Mouse (Mus musculus) liver, embryonic 14.5 days (tissue): ENCODE measurements around the gene Ap1s1. TPM values are rescaled to one million over a fixed set of nuclear protein-coding genes. Genes with fewer than 3 reads are reported as not detected.

Experiments used
- ATAC-seq: fragments of 200-750 bp; cut with Nextera tagmentation; 2 replicates; pipeline ENCODE4 v1.8.0; 2017; ENCODE audit warnings: moderate number of reproducible peaks, mild to moderate bottlenecking, moderate library complexity; ENCODE audit not compliant: insufficient read depth
- DNase-seq, 3 experiments: peaks; one replicate each; pipeline ENCODE4 v3.0.0-alpha.2; 2012 to 2013; ENCODE audit warnings: low read depth in 3 of 3, low spot score in 3 of 3
- H3K27ac ChIP-seq: fragments of 300-500 bp; sonication (generic); 2 replicates; pipeline ENCODE4 v1.5.1; 2014; ENCODE audit warnings: moderate library complexity, mild to moderate bottlenecking, control low read depth, inconsistent platforms
- H3K27me3 ChIP-seq: fragments of 300-500 bp; sonication (generic); 2 replicates; pipeline ENCODE4 v1.6.1; 2014; ENCODE audit warnings: mild to moderate bottlenecking, low read length, moderate library complexity; ENCODE audit not compliant: control insufficient read depth, insufficient read depth
- H3K36me3 ChIP-seq: fragments of 300-500 bp; sonication (generic); replicated peaks from 2 replicates; pipeline ENCODE4 v1.6.1; 2014; ENCODE audit warnings: low read depth; ENCODE audit not compliant: control insufficient read depth, insufficient read depth
- H3K4me1 ChIP-seq, 2 experiments: fragments of 200-500 bp in 1 of 2; fragments of 300-500 bp in 1 of 2; sonication (generic) in 1 of 2; replicated peaks; 2 replicates each; pipeline ENCODE4 v1.6.1; 2012 to 2014; ENCODE audit warnings: antibody characterized with exemption in 1 of 2, inconsistent platforms in 1 of 2, low read length in 1 of 2; ENCODE audit not compliant: control insufficient read depth in 2 of 2, insufficient read depth in 2 of 2
- H3K4me2 ChIP-seq: fragments of 300-500 bp; sonication (generic); 2 replicates; pipeline ENCODE4 v1.6.1; 2014; ENCODE audit warnings: low read depth, mild to moderate bottlenecking, control low read depth, moderate library complexity
- H3K4me3 ChIP-seq, 2 experiments: fragments of 200-500 bp in 1 of 2; fragments of 300-500 bp in 1 of 2; sonication (generic) in 1 of 2; 2 replicates each; pipeline ENCODE4 v1.5.1; 2012 to 2014; ENCODE audit warnings: low read depth in 2 of 2, low read length in 2 of 2, mild to moderate bottlenecking in 2 of 2, control low read depth in 1 of 2, inconsistent platforms in 1 of 2, moderate library complexity in 1 of 2; ENCODE audit not compliant: insufficient read depth in 1 of 2
- H3K9ac ChIP-seq: fragments of 300-500 bp; sonication (generic); replicated peaks from 2 replicates; pipeline ENCODE4 v1.6.1; 2014; ENCODE audit warnings: mild to moderate bottlenecking, control low read depth, moderate library complexity
- H3K9me3 ChIP-seq: fragments of 300-500 bp; sonication (generic); 2 replicates; pipeline ENCODE4 v1.6.1; 2016; ENCODE audit warnings: low read length, mixed read lengths; ENCODE audit not compliant: control insufficient read depth
- CTCF ChIP-seq: IDR thresholded peaks from 2 replicates; pipeline ENCODE4 v1.5.1; 2016; ENCODE audit warnings: antibody characterized with exemption, low read depth, control low read depth
- EP300 ChIP-seq: IDR thresholded peaks from 2 replicates; pipeline ENCODE4 v1.6.1; 2016; ENCODE audit warnings: antibody characterized with exemption, low read depth
- WGBS: fragments of 180-500 bp; shearing (Covaris S2); extraction: QIAGEN DNeasy Blood & Tissue Kit; methylation state at CpG from one replicate; pipeline ENCODE4 v1.1.7; 2014; ENCODE audit not compliant: insufficient replicate concordance; 5-methylcytosine and 5-hydroxymethylcytosine counted together
- polyA plus RNA-seq, 2 experiments: library from polyadenylated mRNA; depleted of rRNA in 1 of 2; stranded (reverse) in 1 of 2; unstranded in 1 of 2; fragments of >200 nt; fragmentation: Nextera tagmentation in 1 of 2; extraction: Ambion mirVana in 1 of 2; gene quantifications; 2 replicates each; pipeline versions ENCODE4 v1.2.1 to v1.2.3; 2012 to 2014

Gene Ap1s1
- polyA plus RNA-seq, 2 experiments, result 58.6 to 73.9 TPM

- no peak overlapping the region for H3K4me3 ChIP-seq
- no peak for TF ChIP-seq EP300
- TF ChIP-seq CTCF, result no peak
- no peaks in the 10 kb centered on the region for H3K36me3 ChIP-seq
- H3K27ac ChIP-seq, result no peak overlapping the region
- H3K9ac ChIP-seq, result no peak overlapping the region
- 34% methylated on average over 4 of the region's 4 CpGs for WGBS
- H3K4me1 ChIP-seq, result peaks cover 3 to 7% of the 10 kb centered on the region in 2 experiments
- H3K4me2 ChIP-seq, result no peak overlapping the region
- H3K9me3 ChIP-seq, result no peaks in the 10 kb centered on the region
- DNase-seq (no peak), ATAC-seq (no peak)
- H3K27me3 ChIP-seq, result no peaks in the 10 kb centered on the region; the same call in 1 of the 2 replicates
These were observed 22.8 kb upstream of the Ap1s1 start for GRCm38 (mm10) chr5:137068711-137069110.

GRCm38 (mm10) chr5:137065923-137066322 lies 20.0 kb upstream of the Ap1s1 start:
- H3K27ac ChIP-seq, result no peak overlapping the region
- ATAC-seq, result no peak
- no peaks in the 10 kb centered on the region for H3K9me3 ChIP-seq
- no peak overlapping the region for H3K4me3 ChIP-seq
- no peak for TF ChIP-seq EP300
- peak; percentile 26; the same call in 1 of the 2 replicates for TF ChIP-seq CTCF
- DNase-seq, result no peak
- H3K4me1 ChIP-seq, result no peaks in the 10 kb centered on the region; a peak in 1 of 4 replicates
- H3K4me2 ChIP-seq, result no peak overlapping the region
- H3K36me3 ChIP-seq, result no peaks in the 10 kb centered on the region
- H3K9ac ChIP-seq, result no peak overlapping the region
- H3K27me3 ChIP-seq, result no peaks in the 10 kb centered on the region; the same call in 1 of the 2 replicates
- WGBS, result 62% methylated on average over 8 of the region's 8 CpGs

- no peaks in the 10 kb centered on the region for H3K9me3 ChIP-seq
- H3K36me3 ChIP-seq, result no peaks in the 10 kb centered on the region
- DNase-seq (no peak), ATAC-seq (no peak)
- WGBS, result 58% methylated on average over 6 of the region's 6 CpGs
- TF ChIP-seq CTCF (no peak), EP300 (no peak)
- no peak overlapping the region for H3K4me2 ChIP-seq
- H3K9ac ChIP-seq, result no peak overlapping the region
- H3K4me3 ChIP-seq, result no peak overlapping the region
- no peaks in the 10 kb centered on the region; a peak in 1 of 4 replicates for H3K4me1 ChIP-seq
- H3K27ac ChIP-seq, result no peak overlapping the region
- no peaks in the 10 kb centered on the region; the same call in 1 of the 2 replicates for H3K27me3 ChIP-seq
These were observed 19.5 kb upstream of the Ap1s1 start for GRCm38 (mm10) chr5:137065454-137065853.

GRCm38 (mm10) chr5:137062601-137063000 lies 16.7 kb upstream of the Ap1s1 start:
- H3K36me3 ChIP-seq, result no peaks in the 10 kb centered on the region
- no peak for DNase-seq
- no peaks in the 10 kb centered on the region for H3K9me3 ChIP-seq
- no peak for ATAC-seq
- no peak overlapping the region for H3K27ac ChIP-seq
- TF ChIP-seq EP300 (no peak), CTCF (no peak)
- no peaks in the 10 kb centered on the region; the same call in 1 of the 2 replicates for H3K27me3 ChIP-seq
- no peak overlapping the region for H3K4me2 ChIP-seq
- WGBS, result 65% methylated on average over 5 of the region's 5 CpGs
- H3K4me1 ChIP-seq, result no peaks in the 10 kb centered on the region; a peak in 1 of 4 replicates
- no peak overlapping the region for H3K9ac ChIP-seq
- no peak overlapping the region for H3K4me3 ChIP-seq

GRCm38 (mm10) chr5:137061809-137062481 lies 16.0 kb upstream of the Ap1s1 start:
- no peaks in the 10 kb centered on the region; the same call in 1 of the 2 replicates for H3K27me3 ChIP-seq
- H3K9ac ChIP-seq, result no peak overlapping the region
- ATAC-seq, result peak; percentile 51; the same call in 1 of the 2 replicates
- TF ChIP-seq EP300, result no peak
- peak; percentile 65 for TF ChIP-seq CTCF
- WGBS, result 12% methylated on average over 12 of the region's 12 CpGs
- H3K36me3 ChIP-seq, result no peaks in the 10 kb centered on the region
- no peak overlapping the region for H3K4me3 ChIP-seq
- H3K27ac ChIP-seq, result no peak overlapping the region
- no peak for DNase-seq
- no peak overlapping the region for H3K4me2 ChIP-seq
- H3K9me3 ChIP-seq, result no peaks in the 10 kb centered on the region
- H3K4me1 ChIP-seq, result no peaks in the 10 kb centered on the region; a peak in 1 of 4 replicates
